Mouse (Mus musculus) cerebellum, adult 2 months (tissue): ENCODE measurements around the gene Palmd.

Experiments used
- CTCF ChIP-seq: fragments of 200-500 bp; IDR thresholded peaks from 2 replicates; pipeline ENCODE4 v1.5.1; 2011; ENCODE audit warnings: low read depth, mild to moderate bottlenecking, control low read depth, low read length, moderate library complexity, borderline replicate concordance; ENCODE audit not compliant: insufficient read depth
- POLR2A ChIP-seq: fragments of 200-500 bp; IDR thresholded peaks from 2 replicates; pipeline ENCODE4 v1.6.1; 2011; ENCODE audit warnings: low read length, control low read depth, borderline replicate concordance; ENCODE audit not compliant: insufficient read depth

GRCm38 (mm10) chr3:116964426-116964825 is 4.4 kb downstream of the Palmd start:
- TF ChIP-seq CTCF (no peak), POLR2A (no peak)
